Mouse (Mus musculus): ENCODE measurements at regions not wholly inside any gene's neighbourhood (a gene's known extent, or its start where the extent isn't known, plus 50 kb on each side); places are given as distances from the start of the nearest gene placed in this dataset.

DNA sequence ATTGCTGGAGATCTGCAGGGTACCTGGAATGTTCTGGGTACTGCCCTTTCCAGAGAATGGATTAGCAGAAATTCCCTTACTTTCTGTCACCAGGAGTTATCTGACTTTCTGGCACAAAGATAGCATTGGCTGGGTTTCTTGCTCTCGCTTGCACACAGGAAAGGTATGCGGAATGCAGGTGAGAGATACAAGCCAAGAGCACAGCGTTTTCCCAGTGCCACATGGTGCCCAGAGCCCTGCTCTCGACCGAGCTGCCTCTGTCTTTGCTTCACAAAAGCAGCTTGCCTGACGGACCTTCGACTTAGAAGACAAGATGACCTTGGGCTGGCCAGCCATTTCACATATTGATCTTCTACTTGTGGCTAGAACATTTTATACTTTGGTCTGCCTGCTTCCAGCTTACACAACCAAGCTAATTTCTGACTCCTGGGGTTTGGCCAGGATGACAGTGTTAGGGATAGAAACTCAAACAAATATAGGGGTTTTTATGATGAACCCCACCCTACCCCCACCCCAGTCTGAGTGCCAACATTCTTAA lies 587.6 kb downstream of the Zfp706 start:
- TF ChIP-seq EP300 (optimal IDR thresholded peaks at IDR 0.05) (no peak), CTCF (IDR thresholded peaks at IDR 0.05; ENCODE audit: low read depth) (no peak)
